Mouse (Mus musculus) forebrain, embryonic 10.5 days (tissue): ENCODE results near the gene Elovl3. TPM values are rescaled to one million over a fixed set of nuclear protein-coding genes. Genes with fewer than 3 reads are reported as not detected.
"Not testable (repeated sequence)": the region's sequence is repeated elsewhere in the genome, so short reads cannot be mapped to it uniquely, and the experiment has no call there.

ENCODE experiments used
- DNase-seq: peaks from one replicate; pipeline ENCODE4 v3.0.0-alpha.2; 2017; ENCODE audit warnings: low spot score; ENCODE audit errors: extremely low spot score
- H3K27ac ChIP-seq: fragments of 300-500 bp; sonication (generic); 2 replicates; pipeline ENCODE4 v1.5.1; 2016; ENCODE audit warnings: mild to moderate bottlenecking
- H3K27me3 ChIP-seq: fragments of 300-500 bp; sonication (generic); 2 replicates; pipeline ENCODE4 v1.6.1; 2016; ENCODE audit warnings: mild to moderate bottlenecking; ENCODE audit not compliant: poor library complexity, severe bottlenecking
- H3K36me3 ChIP-seq: fragments of 300-500 bp; sonication (generic); replicated peaks from 2 replicates; pipeline ENCODE4 v1.6.1; 2016; ENCODE audit warnings: mild to moderate bottlenecking, moderate library complexity
- H3K4me1 ChIP-seq: fragments of 300-500 bp; sonication (generic); 2 replicates; pipeline ENCODE4 v1.6.1; 2016
- H3K4me3 ChIP-seq: fragments of 300-500 bp; sonication (generic); 2 replicates; pipeline ENCODE4 v1.5.1; 2016; ENCODE audit warnings: mild to moderate bottlenecking, moderate library complexity
- H3K9me3 ChIP-seq: fragments of 300-500 bp; sonication (generic); 2 replicates; pipeline ENCODE4 v1.6.1; 2016; ENCODE audit warnings: mild to moderate bottlenecking, moderate library complexity
- WGBS: fragments of 180-500 bp; shearing (Covaris S2); methylation state at CpG from one replicate; pipeline ENCODE4 v1.1.7; 2016; 5-methylcytosine and 5-hydroxymethylcytosine counted together
- polyA plus RNA-seq: library from polyadenylated mRNA; unstranded; fragments of >200 nt; fragmentation: Nextera tagmentation; extraction: Ambion mirVana; gene quantifications from 2 replicates; pipeline ENCODE4 v1.2.1, GENCODE M21; 2016

The Elovl3 gene
- polyA plus RNA-seq, 1 experiment from 2014 or later, result 0.17 TPM

- Histone ChIP-seq H3K9me3 (no peaks in the 10 kb centered on the region), H3K27ac (peak overlapping the region; percentile 45; the same call in 1 of the 2 replicates), H3K27me3 (peaks cover 100% of the 10 kb centered on the region), H3K4me1 (peaks cover 42% of the 10 kb centered on the region), H3K36me3 (no peaks in the 10 kb centered on the region), H3K4me3 (no peak overlapping the region)
- 56% methylated on average over 2 of the region's 2 CpGs for WGBS
- no peak for DNase-seq
Observed at GRCm38 (mm10) chr19:46140324-46140723, 8.6 kb downstream of the Elovl3 start.

- no peaks in the 10 kb centered on the region for H3K9me3 ChIP-seq
- H3K36me3 ChIP-seq, result no peaks in the 10 kb centered on the region
- 18% methylated on average over 6 of the region's 6 CpGs for WGBS
- peak overlapping the region; percentile 45; the same call in 1 of the 2 replicates for H3K27ac ChIP-seq
- peaks cover 34% of the 10 kb centered on the region for H3K4me1 ChIP-seq
- H3K4me3 ChIP-seq, result 0 out of 2 replicates have a peak overlapping the region, but pooled peaks have one; percentile 9
- peak; percentile 44 for DNase-seq
- H3K27me3 ChIP-seq, result peaks cover 100% of the 10 kb centered on the region
Observed at GRCm38 (mm10) chr19:46141091-46141490, 9.4 kb downstream of the Elovl3 start.

GRCm38 (mm10) chr19:46147511-46148371, 16.0 kb downstream of the Elovl3 start, which contains the start of gene Pitx3:
Gene Pitx3, minus strand, starts transcription at chr19:46148326.
- H3K9me3 ChIP-seq, result no peaks in the 10 kb centered on the region
- H3K27ac ChIP-seq, result no peak within 1 kb of the TSS
- peak within 1 kb of the TSS; percentile 65 for H3K4me3 ChIP-seq
- WGBS, result under 1% methylated on average over 46 of the region's 47 CpGs
- H3K4me1 ChIP-seq, result peaks cover 33% of the 10 kb centered on the region
- peak; percentile 53 for DNase-seq
- peaks cover 85% of the 10 kb centered on the region for H3K27me3 ChIP-seq
- H3K36me3 ChIP-seq, result no peaks in the 10 kb centered on the region

- Histone ChIP-seq H3K36me3 (no peaks in the 10 kb centered on the region), H3K27me3 (peaks cover 79% of the 10 kb centered on the region), H3K27ac (no peak overlapping the region), H3K4me1 (peaks cover 39% of the 10 kb centered on the region), H3K4me3 (peak overlapping the region; percentile 65), H3K9me3 (no peaks in the 10 kb centered on the region)
- WGBS, result under 1% methylated on average over 27 of the region's 27 CpGs
- DNase-seq, result peak; percentile 88
Observed at GRCm38 (mm10) chr19:46148372-46148760, 16.7 kb downstream of the Elovl3 start.

- no peaks in the 10 kb centered on the region for H3K9me3 ChIP-seq
- WGBS, result 23% methylated on average over 12 of the region's 12 CpGs
- peaks cover 72% of the 10 kb centered on the region for H3K27me3 ChIP-seq
- DNase-seq, result no peak
- H3K4me3 ChIP-seq, result peak overlapping the region; percentile 65
- no peaks in the 10 kb centered on the region for H3K36me3 ChIP-seq
- no peak overlapping the region for H3K27ac ChIP-seq
- H3K4me1 ChIP-seq, result peaks cover 46% of the 10 kb centered on the region
Observed at GRCm38 (mm10) chr19:46149091-46149490, 17.4 kb downstream of the Elovl3 start.

GRCm38 (mm10) chr19:46152127-46152803, 20.6 kb downstream of the Elovl3 start, which contains the start of gene Gbf1:
Gene Gbf1, plus strand, starts transcription at chr19:46152509.
- H3K36me3 ChIP-seq, result no peaks in the 10 kb centered on the region
- peak within 1 kb of the TSS; percentile 85 for H3K27ac ChIP-seq
- H3K4me3 ChIP-seq, result peak within 1 kb of the TSS; percentile 89

GRCm38 (mm10) chr19:46165950-46166349, 34.3 kb downstream of the Elovl3 start:
- 93% methylated on average over 3 of the region's 3 CpGs for WGBS

More at GRCm38 (mm10) chr19:46152127-46152803, 20.6 kb downstream of the Elovl3 start, which contains the start of gene Gbf1:
- peak; percentile 93 for DNase-seq
- H3K27me3 ChIP-seq, result peaks cover 40% of the 10 kb centered on the region
- no peaks in the 10 kb centered on the region for H3K9me3 ChIP-seq
- peaks cover 44% of the 10 kb centered on the region for H3K4me1 ChIP-seq
- WGBS, result under 1% methylated on average over 37 of the region's 37 CpGs

GRCm38 (mm10) chr19:46167169-46167568, 35.5 kb downstream of the Elovl3 start:
- H3K27me3 ChIP-seq, H3K4me3 ChIP-seq, H3K4me1 ChIP-seq, DNase-seq, H3K9me3 ChIP-seq, H3K27ac ChIP-seq: not testable (repeated sequence)
- peaks cover 56% of the 10 kb centered on the region for H3K36me3 ChIP-seq
- WGBS, result 91% methylated on average over 1 of the region's 2 CpGs

More at GRCm38 (mm10) chr19:46165950-46166349, 34.3 kb downstream of the Elovl3 start:
- Histone ChIP-seq H3K4me1 (no peaks in the 10 kb centered on the region), H3K36me3 (peaks cover 45% of the 10 kb centered on the region), H3K9me3 (no peaks in the 10 kb centered on the region), H3K27ac (no peak overlapping the region), H3K27me3 (no peaks in the 10 kb centered on the region), H3K4me3 (no peak overlapping the region)
- DNase-seq, result no peak

GRCm38 (mm10) chr19:46169396-46169795, 37.7 kb downstream of the Elovl3 start:
- H3K4me3 ChIP-seq, result no peak overlapping the region
- no peaks in the 10 kb centered on the region for H3K9me3 ChIP-seq
- DNase-seq, result no peak
- H3K27me3 ChIP-seq, result no peaks in the 10 kb centered on the region
- H3K27ac ChIP-seq, result no peak overlapping the region
- 85% methylated on average over 3 of the region's 3 CpGs for WGBS
- H3K36me3 ChIP-seq, result peaks cover 42% of the 10 kb centered on the region
- no peaks in the 10 kb centered on the region for H3K4me1 ChIP-seq

- WGBS, result 76% methylated on average over 1 of the region's 1 CpGs
- H3K4me1 ChIP-seq, result no peaks in the 10 kb centered on the region
- DNase-seq, result no peak
- no peaks in the 10 kb centered on the region for H3K9me3 ChIP-seq
- no peak overlapping the region for H3K27ac ChIP-seq
- H3K4me3 ChIP-seq, result no peak overlapping the region
- no peaks in the 10 kb centered on the region for H3K27me3 ChIP-seq
- H3K36me3 ChIP-seq, result peaks cover 37% of the 10 kb centered on the region
Observed at GRCm38 (mm10) chr19:46169913-46170312, 38.2 kb downstream of the Elovl3 start.

GRCm38 (mm10) chr19:46172541-46172940, 40.8 kb downstream of the Elovl3 start:
- H3K4me3 ChIP-seq, result no peak overlapping the region
- DNase-seq, result no peak
- H3K27me3 ChIP-seq, result no peaks in the 10 kb centered on the region
- H3K27ac ChIP-seq, result no peak overlapping the region
- H3K9me3 ChIP-seq, result no peaks in the 10 kb centered on the region
- 0 out of 2 replicates have a peak, but pooled peaks cover 3% of the 10 kb centered on the region for H3K4me1 ChIP-seq
- WGBS, result 88% methylated on average over 5 of the region's 5 CpGs
- peaks cover 16% of the 10 kb centered on the region for H3K36me3 ChIP-seq

- peaks cover 9% of the 10 kb centered on the region; the same call in 1 of the 2 replicates for H3K4me1 ChIP-seq
- no peaks in the 10 kb centered on the region for H3K9me3 ChIP-seq
- no peaks in the 10 kb centered on the region for H3K27me3 ChIP-seq
- no peak overlapping the region for H3K27ac ChIP-seq
- H3K36me3 ChIP-seq, result peaks cover 16% of the 10 kb centered on the region
- no peak overlapping the region for H3K4me3 ChIP-seq
- no peak for DNase-seq
Observed at GRCm38 (mm10) chr19:46175173-46175572, 43.5 kb downstream of the Elovl3 start.
